Mouse (Mus musculus): ENCODE data around the gene Gucy1b1.

- no peak for TF ChIP-seq FLI1 (IDR thresholded peaks at IDR 0.05; ENCODE audit: low read length)
- TF ChIP-seq GATA1 (IDR thresholded peaks at IDR 0.05; ENCODE audit: borderline replicate concordance, low read length): no peak
Observed at GRCm38 (mm10) chr3:82111986-82112385, 37.5 kb upstream of the Gucy1b1 start.
